Mouse (Mus musculus): Measurements from ENCODE around the gene Vwa1.

- TF ChIP-seq POLR2A (IDR thresholded peaks at IDR 0.05; ENCODE audit: low read depth, low read length) (no peak), CTCF (IDR thresholded peaks at IDR 0.05; ENCODE audit: extremely low read depth, insufficient read depth, insufficient read length, insufficient replicate concordance) (no peak)
Measured at GRCm38 (mm10) chr4:155742684-155743083, 31.8 kb downstream of the Vwa1 start.

Measured in spleen, adult 2 months (tissue).